Mouse (Mus musculus) heart, postnatal 25 days (tissue): ENCODE measurements around the gene Marco. TPM values are rescaled to one million over a fixed set of nuclear protein-coding genes. Genes with fewer than 3 reads are reported as not detected.

Source experiments
- DNase-seq: peaks from one replicate; pipeline ENCODE4 v3.0.0; 2022; ENCODE audit warnings: low spot score
- intact Hi-C: fragments of 180-260 bp; cut with DNase I; formaldehyde crosslinking; loops from one replicate; pipeline ENCODE4 v1.15.1; 2025
- total RNA-seq, 2 experiments: library from RNA; stranded (reverse); gene quantifications; 2 replicates each; pipeline ENCODE4 v1.2.3; 2021

The Marco gene
- total RNA-seq: under 1 TPM in 1 of 2 experiments, not detected in 1; 0.14 TPM

GRCm38 (mm10) chr1:120504924-120505323 lies at the start of gene Marco:
Marco (minus strand) TSS chr1:120505024.
- intact Hi-C loops: no loop called here
- no peak for DNase-seq

GRCm38 (mm10) chr1:120539506-120540029 lies 34.7 kb upstream of the Marco start:
- no peak for DNase-seq
- intact Hi-C loops: no loop called here

GRCm38 (mm10) chr1:120536998-120537397 lies 32.2 kb upstream of the Marco start:
- intact Hi-C loops: no loop called here
- DNase-seq: no peak

DNA sequence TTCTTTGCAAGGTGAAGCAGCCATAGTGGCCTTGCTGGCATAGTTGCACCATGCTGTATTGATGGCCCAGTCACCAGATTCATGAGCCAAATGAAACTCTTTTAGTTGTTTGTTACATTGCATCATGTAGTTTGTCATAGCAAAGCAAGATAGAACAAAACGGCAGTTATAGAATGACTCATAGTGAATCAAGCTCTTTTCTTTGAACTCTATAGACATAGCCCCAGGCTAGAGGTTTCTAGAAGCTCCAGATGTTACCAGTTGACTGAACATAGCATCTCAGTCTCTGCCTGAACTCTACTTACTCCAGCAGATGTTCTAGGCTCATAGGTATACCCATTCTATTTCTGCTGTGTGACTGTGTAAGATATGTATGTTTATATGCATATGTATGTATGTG lies 31.1 kb upstream of the Marco start:
- no peak for DNase-seq
- intact Hi-C loops: no loop called here

DNA sequence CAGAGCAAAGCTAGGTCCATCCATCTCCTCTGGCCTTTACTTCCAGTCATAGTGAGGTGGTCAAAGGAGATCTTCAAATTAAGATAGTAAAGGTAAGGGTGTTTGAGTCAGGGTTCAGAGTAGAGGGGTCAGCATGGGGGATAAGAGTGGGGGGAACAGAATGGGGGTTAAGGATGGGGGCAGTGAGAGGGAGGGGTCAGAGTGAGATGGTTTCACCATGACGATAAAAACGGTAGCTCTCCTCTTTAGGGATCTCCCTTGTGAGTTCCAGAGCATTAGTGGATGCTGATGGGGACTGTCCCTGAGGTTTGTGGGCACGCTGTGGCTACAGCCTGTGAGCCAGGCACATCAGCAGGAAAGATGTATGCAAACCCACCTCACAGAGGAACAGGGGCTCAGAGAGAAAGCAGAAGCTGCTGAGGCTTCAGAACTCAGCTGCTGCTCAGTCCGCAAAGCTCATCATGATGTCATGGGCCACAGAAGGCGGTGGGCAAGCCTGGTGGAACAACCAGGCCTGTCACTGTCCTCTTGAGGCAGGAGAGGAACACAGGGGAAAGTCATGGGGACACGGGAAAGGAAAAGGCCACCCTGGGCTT lies 27.6 kb upstream of the Marco start:
- DNase-seq: no peak
- intact Hi-C loops: no loop called here

DNA sequence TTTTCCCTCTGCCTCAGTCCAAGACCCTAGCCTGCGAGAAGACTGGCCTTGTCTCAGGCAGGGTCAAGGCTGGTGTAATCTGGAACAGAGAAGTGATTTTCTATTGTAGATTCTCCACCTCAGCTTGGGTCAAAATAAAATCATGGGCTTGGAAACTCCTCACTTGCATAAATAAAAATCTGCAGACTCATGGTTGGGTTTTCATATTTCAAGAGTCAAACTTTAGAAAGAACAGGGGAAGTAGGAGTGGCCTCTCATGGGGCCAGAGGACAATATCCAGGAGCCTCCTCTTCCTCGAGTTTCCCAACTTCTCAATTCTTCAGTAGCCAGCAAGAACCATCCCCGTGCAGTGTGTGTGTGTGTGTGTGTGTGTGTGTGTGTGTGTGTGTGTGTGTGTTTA lies 26.9 kb upstream of the Marco start:
- no peak for DNase-seq
- intact Hi-C loops: no loop called here

DNA sequence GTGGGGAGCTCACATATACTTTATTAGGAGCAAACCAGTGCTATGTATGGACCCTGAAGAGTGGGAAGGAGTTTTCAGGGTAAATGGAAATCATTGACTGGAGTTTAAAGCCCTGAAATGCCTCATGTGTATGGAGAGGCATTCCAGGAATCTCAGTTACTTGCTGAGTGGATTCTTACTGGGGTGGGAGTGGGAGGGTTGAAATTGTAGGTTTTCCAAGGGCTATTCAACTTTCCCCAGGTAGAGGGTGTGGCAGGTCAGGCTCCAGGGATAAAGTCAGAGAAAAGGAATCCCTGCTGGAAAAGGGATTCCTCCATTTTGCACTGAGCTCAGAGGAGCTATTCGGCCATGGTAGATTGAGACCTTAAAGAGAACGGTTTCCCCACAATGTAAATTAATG lies 25.1 kb upstream of the Marco start:
- DNase-seq: no peak
- intact Hi-C loops: no loop called here

DNA sequence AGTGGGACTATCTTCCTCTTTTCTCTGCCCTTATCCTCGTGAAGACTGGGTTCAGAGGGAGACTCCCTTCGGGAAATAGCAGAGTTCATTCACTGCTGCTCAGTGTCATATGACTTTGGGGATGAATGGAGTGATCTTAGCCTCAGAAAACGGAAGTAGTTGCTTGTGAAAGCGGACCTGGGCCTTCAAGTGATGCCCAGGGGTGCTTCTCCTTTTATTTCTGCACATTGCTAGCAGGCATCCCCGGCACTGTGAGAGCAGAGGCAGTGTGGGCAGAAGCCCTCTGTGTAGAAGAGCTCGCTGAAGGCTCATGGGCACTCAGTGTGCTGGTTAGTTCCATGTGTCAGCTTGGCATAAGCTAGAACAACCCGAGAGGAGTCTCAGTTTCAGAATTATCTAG lies 12.8 kb upstream of the Marco start:
- DNase-seq: no peak
- intact Hi-C loops: no loop called here

- intact Hi-C loops: no loop called here
- DNase-seq: no peak
Measured at GRCm38 (mm10) chr1:120510311-120510710, 5.5 kb upstream of the Marco start.

GRCm38 (mm10) chr1:120508976-120509375 lies 4.2 kb upstream of the Marco start:
- intact Hi-C loops: no loop called here
- DNase-seq: no peak

- DNase-seq: no peak
- intact Hi-C loops: no loop called here
Measured at GRCm38 (mm10) chr1:120504046-120504710, 646 bp downstream of the Marco start.

DNA sequence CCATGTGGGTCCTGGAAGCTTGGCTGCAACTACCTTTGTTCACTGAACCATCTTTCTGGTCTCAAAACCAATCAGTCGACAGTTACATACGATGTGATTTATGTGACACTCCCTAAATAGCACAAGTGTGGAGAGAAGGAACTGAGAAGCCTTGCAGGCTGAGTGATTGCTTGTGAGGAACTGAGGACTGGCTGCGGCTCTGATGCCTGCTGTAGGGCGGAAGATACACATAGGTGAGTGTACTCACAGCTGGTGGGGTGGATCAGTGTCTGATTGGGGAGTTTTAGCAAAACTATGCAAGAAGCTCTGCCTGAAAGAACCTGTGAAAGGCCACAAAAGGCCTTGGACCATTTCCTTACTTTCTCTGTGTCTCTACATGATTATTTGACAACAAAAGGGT lies 3.3 kb downstream of the Marco start:
- intact Hi-C loops: no loop called here
- DNase-seq: no peak

DNA sequence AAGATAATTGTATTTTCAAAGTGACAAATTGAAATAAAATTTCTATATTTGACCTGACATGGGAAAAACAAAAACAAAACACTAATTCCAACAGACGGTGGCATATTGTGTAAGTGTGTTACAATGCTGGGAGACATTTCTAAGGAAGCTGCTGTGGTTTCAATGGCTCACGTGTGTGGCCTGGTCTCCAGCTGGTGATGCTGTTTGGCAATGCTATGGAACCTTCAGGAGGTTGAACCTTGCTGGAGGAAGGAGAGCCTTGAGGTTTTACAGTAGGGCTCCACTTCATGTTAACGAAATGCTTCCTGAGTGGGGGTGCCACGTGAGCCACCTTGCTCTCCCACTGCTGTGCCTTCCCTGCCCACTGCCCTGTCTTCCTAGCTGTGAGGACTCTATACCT lies 6.8 kb downstream of the Marco start:
- intact Hi-C loops: no loop called here
- DNase-seq: no peak

DNA sequence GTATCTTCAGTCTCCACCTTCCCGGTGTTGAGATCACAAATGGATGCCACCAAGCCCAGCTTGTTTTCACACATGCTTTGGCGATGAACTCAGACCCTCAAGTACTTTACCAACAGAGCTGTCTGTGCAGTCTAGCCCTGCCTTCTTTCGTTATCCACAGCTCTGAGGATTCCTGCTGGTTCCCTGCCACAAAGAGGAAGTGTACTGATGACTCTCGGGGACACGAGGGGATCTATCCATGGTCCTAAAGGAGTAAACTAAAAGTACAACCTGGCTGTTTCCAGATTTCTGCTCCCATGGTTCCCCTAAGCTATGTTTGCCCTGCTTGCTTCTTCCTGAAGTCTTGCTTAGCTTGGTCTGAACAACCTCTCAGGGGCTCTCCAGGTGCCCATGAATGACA lies 23.9 kb downstream of the Marco start:
- DNase-seq: no peak
- intact Hi-C loops: no loop called here

DNA sequence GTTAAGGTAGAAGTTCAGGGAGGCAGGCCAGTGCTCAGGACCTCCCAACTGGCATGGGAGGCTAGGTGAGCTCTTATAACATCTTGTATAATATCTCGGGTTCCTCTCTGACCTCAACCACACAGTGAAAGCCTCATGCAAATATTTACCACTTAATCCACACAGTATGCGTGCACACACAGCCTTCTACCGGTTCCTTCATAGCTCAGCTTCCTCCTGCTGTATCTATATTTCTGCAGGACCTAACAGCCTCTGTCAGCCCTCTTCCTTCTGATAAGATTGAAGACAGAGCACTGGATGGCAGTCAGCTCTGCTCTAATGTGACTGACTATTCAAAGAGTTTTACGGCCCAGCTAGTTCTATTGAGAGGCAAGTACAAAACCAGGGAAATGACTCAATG lies 30.0 kb downstream of the Marco start:
- no peak for DNase-seq
- intact Hi-C loops: loop anchor here (10.0 kb wide), 1 partner anchor 300 kb away; no protein-coding TSS in a partner anchor

- no peak for DNase-seq
- intact Hi-C loops: loop anchor here (5.0 kb wide), 1 partner anchor 272 kb away; no protein-coding TSS in a partner anchor
Measured at GRCm38 (mm10) chr1:120468891-120469290, 35.9 kb downstream of the Marco start.

DNA sequence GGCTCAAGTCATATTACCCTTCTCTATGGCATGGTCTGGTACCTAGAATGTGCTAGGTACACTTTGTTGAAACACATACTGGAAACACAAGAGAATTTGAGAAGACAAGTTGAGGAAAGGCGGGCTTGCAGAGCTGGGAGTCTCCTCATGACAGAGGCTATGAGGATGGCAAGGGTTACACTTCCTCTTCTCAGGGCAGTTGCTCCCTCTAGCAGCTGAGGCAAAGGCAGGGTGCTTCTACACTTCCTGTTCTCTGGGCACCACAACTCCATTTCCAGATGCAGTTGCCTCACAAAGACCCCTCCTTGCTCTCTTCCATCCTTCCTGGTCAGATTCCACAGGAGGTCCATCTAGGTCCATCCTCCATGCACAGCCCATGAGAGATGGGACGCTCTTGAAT lies 37.5 kb downstream of the Marco start:
- DNase-seq: no peak
- intact Hi-C loops: loop anchor here (5.0 kb wide), 1 partner anchor 270 kb away; no protein-coding TSS in a partner anchor

DNA sequence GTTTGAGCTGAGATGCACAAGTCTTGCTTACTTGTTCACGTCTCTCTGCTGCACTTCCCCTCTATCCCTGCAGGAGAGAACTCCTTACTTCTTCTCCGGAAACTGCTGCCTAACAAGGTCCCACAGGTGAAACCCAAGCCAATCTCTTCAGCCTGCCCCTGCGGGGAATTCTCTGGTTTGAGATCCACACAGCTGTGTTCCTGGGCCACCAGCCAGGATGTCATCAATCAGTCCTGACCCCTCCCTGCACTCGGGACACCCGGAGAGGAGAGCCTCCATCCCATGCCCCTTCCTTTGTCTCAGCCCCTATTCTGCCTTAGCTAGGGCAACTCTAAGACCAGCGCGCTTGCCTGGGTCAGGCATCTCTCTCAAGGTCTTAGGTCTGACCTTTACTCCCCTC lies 38.1 kb downstream of the Marco start:
- DNase-seq: no peak
- intact Hi-C loops: loop anchor here (5.0 kb wide), 1 partner anchor 269 kb away; no protein-coding TSS in a partner anchor

DNA sequence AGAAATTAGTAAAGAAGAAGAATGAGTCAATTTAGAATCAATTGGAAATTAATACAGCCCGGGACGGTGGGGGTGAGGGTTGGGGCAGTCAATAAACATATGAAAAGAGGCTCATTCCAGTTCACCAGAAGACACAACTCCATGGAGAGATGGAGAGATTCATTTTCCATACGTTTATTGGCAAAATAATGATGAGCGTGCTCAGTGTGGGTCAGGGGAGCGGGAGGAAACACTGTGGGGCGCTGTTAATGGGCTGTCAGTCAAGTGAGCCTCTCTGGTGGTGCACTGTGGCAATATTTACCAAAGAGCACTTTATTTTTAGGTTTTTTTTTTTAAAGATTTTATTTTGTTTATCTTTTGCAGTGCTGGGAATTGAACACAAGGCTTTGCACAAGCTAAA lies 45.8 kb downstream of the Marco start:
- intact Hi-C loops: no loop called here
- DNase-seq: no peak

DNA sequence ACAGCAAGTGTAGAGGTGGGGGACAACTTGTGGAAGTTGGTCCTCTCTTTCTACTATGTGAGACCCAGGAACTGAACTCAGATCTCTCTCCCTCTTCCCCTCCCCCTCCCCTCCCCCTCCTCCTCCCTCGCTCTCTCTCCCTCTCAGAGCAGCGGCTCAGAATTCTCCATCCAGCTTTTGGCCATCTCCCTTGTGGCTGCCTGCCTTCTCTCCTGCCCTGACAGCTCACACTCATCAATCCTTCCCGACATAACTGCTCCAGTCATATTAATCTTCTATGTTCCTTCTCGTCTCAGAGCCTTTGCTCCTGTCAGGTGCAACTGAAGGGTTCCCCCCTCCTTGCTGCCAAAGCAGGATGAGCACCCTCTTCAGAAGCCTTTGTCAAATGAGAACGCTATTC lies 46.3 kb downstream of the Marco start:
- no peak for DNase-seq
- intact Hi-C loops: no loop called here

GRCm38 (mm10) chr1:120451486-120452270 lies 53.1 kb downstream of the Marco start:
- intact Hi-C loops: no loop called here
- no peak for DNase-seq
